Mouse (Mus musculus) embryonic facial prominence, embryonic 11.5 days (tissue): ENCODE measurements at regions not wholly inside any gene's neighbourhood (a gene's known extent, or its start where the extent isn't known, plus 50 kb on each side); places are given as distances from the start of the nearest gene placed in this dataset.

Experiments
- ATAC-seq: fragments of 200-750 bp; cut with Nextera tagmentation; replicated peaks from 2 replicates; pipeline ENCODE4 v1.8.0; 2017; ENCODE audit warnings: low read depth; ENCODE audit not compliant: insufficient number of reproducible peaks, low FRiP score, low TSS enrichment
- DNase-seq: peaks from one replicate; pipeline ENCODE4 v3.0.0-alpha.2; 2015; ENCODE audit warnings: low spot score
- H3K27ac ChIP-seq: fragments of 300-500 bp; sonication (generic); replicated peaks from 2 replicates; pipeline ENCODE4 v1.5.1; 2014; ENCODE audit warnings: mild to moderate bottlenecking, low read depth, low read length, control low read depth
- H3K27me3 ChIP-seq: fragments of 300-500 bp; sonication (generic); 2 replicates; pipeline ENCODE4 v1.6.1; 2014; ENCODE audit warnings: mild to moderate bottlenecking, low read length, moderate library complexity, mixed read lengths; ENCODE audit not compliant: control insufficient read depth, insufficient read depth
- H3K36me3 ChIP-seq: fragments of 300-500 bp; sonication (generic); replicated peaks from 2 replicates; pipeline ENCODE4 v1.6.1; 2014; ENCODE audit warnings: low read depth, mild to moderate bottlenecking, low read length, moderate library complexity, mixed read lengths; ENCODE audit not compliant: control insufficient read depth, insufficient read depth
- H3K4me1 ChIP-seq: fragments of 300-500 bp; sonication (generic); 2 replicates; pipeline ENCODE4 v1.6.1; 2014; ENCODE audit warnings: low read length, mixed read lengths; ENCODE audit not compliant: control insufficient read depth, insufficient read depth
- H3K4me2 ChIP-seq: fragments of 300-500 bp; sonication (generic); 2 replicates; pipeline ENCODE4 v1.6.1; 2014; ENCODE audit warnings: low read depth, mild to moderate bottlenecking, control low read depth, low read length, moderate library complexity
- H3K4me3 ChIP-seq: fragments of 300-500 bp; sonication (generic); 2 replicates; pipeline ENCODE4 v1.5.1; 2014; ENCODE audit warnings: low read depth, low read length, control low read depth
- H3K9ac ChIP-seq: fragments of 300-500 bp; sonication (generic); replicated peaks from 2 replicates; pipeline ENCODE4 v1.6.1; 2014; ENCODE audit warnings: mild to moderate bottlenecking, control low read depth, low read length
- H3K9me3 ChIP-seq: fragments of 300-500 bp; sonication (generic); replicated peaks from 2 replicates; pipeline ENCODE4 v1.6.1; 2016; ENCODE audit warnings: mild to moderate bottlenecking, low read length, inconsistent platforms, mixed read lengths; ENCODE audit not compliant: control insufficient read depth
- whole genome bisulfite sequencing: fragments of 180-500 bp; shearing (Covaris S2); extraction: QIAGEN DNeasy Blood & Tissue Kit; methylation state at CpG from one replicate; pipeline ENCODE4 v1.1.7; 2014; 5-methylcytosine and 5-hydroxymethylcytosine counted together

GRCm38 (mm10) chr8:115403601-115404000 is 304.0 kb downstream of the Maf start:
- Histone ChIP-seq H3K36me3 (no peaks in the 10 kb centered on the region), H3K27ac (no peak overlapping the region), H3K9ac (no peak overlapping the region), H3K27me3 (no peaks in the 10 kb centered on the region), H3K9me3 (no peaks in the 10 kb centered on the region), H3K4me1 (no peaks in the 10 kb centered on the region), H3K4me2 (no peak overlapping the region), H3K4me3 (no peak overlapping the region)
- 63% methylated on average over 4 of the region's 4 CpGs for WGBS
- ATAC-seq (no peak), DNase-seq (no peak)

GRCm38 (mm10) chr8:115402471-115403197 is 305.0 kb downstream of the Maf start:
- WGBS: 60% methylated on average over 10 of the region's 10 CpGs
- Histone ChIP-seq H3K27me3 (no peaks in the 10 kb centered on the region), H3K27ac (no peak overlapping the region), H3K4me1 (no peaks in the 10 kb centered on the region), H3K9ac (no peak overlapping the region), H3K36me3 (no peaks in the 10 kb centered on the region), H3K4me2 (no peak overlapping the region), H3K4me3 (no peak overlapping the region), H3K9me3 (no peaks in the 10 kb centered on the region)
- peak; percentile 37 for DNase-seq
- no peak for ATAC-seq
